Mouse (Mus musculus) lung, embryonic 14.5 days (tissue): Measurements from ENCODE around the gene Trim61. TPM values are rescaled to one million over a fixed set of nuclear protein-coding genes. Genes with fewer than 3 reads are reported as not detected.

Source experiments
- ATAC-seq: fragments of 200-750 bp; cut with Nextera tagmentation; 2 replicates; pipeline ENCODE4 v1.8.0; 2017; ENCODE audit warnings: mild to moderate bottlenecking, moderate TSS enrichment, moderate library complexity; ENCODE audit not compliant: insufficient read depth
- DNase-seq: peaks from one replicate; pipeline ENCODE4 v3.0.0-alpha.2; 2015
- H3K27ac ChIP-seq: fragments of 300-500 bp; sonication (generic); 2 replicates; pipeline ENCODE4 v1.5.1; 2014; ENCODE audit warnings: low read depth, mild to moderate bottlenecking, moderate library complexity
- H3K27me3 ChIP-seq: fragments of 300-500 bp; sonication (generic); 2 replicates; pipeline ENCODE4 v1.6.1; 2014; ENCODE audit warnings: low read length, control low read depth; ENCODE audit not compliant: insufficient read depth
- H3K36me3 ChIP-seq: fragments of 300-500 bp; sonication (generic); 2 replicates; pipeline ENCODE4 v1.6.1; 2014; ENCODE audit warnings: control low read depth; ENCODE audit not compliant: insufficient read depth
- H3K4me1 ChIP-seq: fragments of 300-500 bp; sonication (generic); 2 replicates; pipeline ENCODE4 v1.6.1; 2014; ENCODE audit warnings: antibody characterized with exemption, control low read depth; ENCODE audit not compliant: insufficient read depth
- H3K4me2 ChIP-seq: fragments of 300-500 bp; sonication (generic); 2 replicates; pipeline ENCODE4 v1.6.1; 2014; ENCODE audit warnings: mild to moderate bottlenecking
- H3K4me3 ChIP-seq: fragments of 300-500 bp; sonication (generic); 2 replicates; pipeline ENCODE4 v1.5.1; 2014; ENCODE audit warnings: low read depth, low read length
- H3K9ac ChIP-seq: fragments of 300-500 bp; sonication (generic); 2 replicates; pipeline ENCODE4 v1.6.1; 2014
- H3K9me3 ChIP-seq: fragments of 300-500 bp; sonication (generic); 2 replicates; pipeline ENCODE4 v1.6.1; 2016; ENCODE audit warnings: low read depth, low read length, control low read depth
- CTCF ChIP-seq: IDR thresholded peaks from 2 replicates; pipeline ENCODE4 v1.5.1; 2016; ENCODE audit warnings: antibody characterized with exemption, low read depth
- WGBS: fragments of 180-500 bp; shearing (Covaris S2); extraction: QIAGEN DNeasy Blood & Tissue Kit; methylation state at CpG from one replicate; pipeline ENCODE4 v1.1.7; 2014; 5-methylcytosine and 5-hydroxymethylcytosine counted together
- polyA plus RNA-seq: library from polyadenylated mRNA; unstranded; fragments of >200 nt; fragmentation: Nextera tagmentation; extraction: Ambion mirVana; gene quantifications from 2 replicates; pipeline ENCODE4 v1.2.1, GENCODE M21; 2014

Gene Trim61
- not detected in 2 replicates for polyA plus RNA-seq

- no peak within 1 kb of the TSS for H3K4me3 ChIP-seq
- H3K9me3 ChIP-seq: no peaks in the 10 kb centered on the region
- TF ChIP-seq CTCF: no peak
- H3K9ac ChIP-seq: no peak within 1 kb of the TSS
- DNase-seq (no peak), ATAC-seq (no peak)
- no peak within 1 kb of the TSS for H3K4me2 ChIP-seq
- no peaks in the 10 kb centered on the region for H3K27me3 ChIP-seq
- WGBS: 82% methylated on average over 8 of the region's 8 CpGs
- no peaks in the 10 kb centered on the region for H3K4me1 ChIP-seq
- H3K36me3 ChIP-seq: no peaks in the 10 kb centered on the region
- no peak within 1 kb of the TSS for H3K27ac ChIP-seq
These were observed at the start of gene Trim61, which contains the start of gene Trim60 for GRCm38 (mm10) chr8:65018423-65018822. Gene Trim61, minus strand, starts transcription at chr8:65018523. Gene Trim60, minus strand, starts transcription at chr8:65018584.

- H3K27me3 ChIP-seq: no peaks in the 10 kb centered on the region
- no peak for DNase-seq
- H3K4me2 ChIP-seq: no peak overlapping the region
- no peaks in the 10 kb centered on the region for H3K36me3 ChIP-seq
- H3K9me3 ChIP-seq: no peaks in the 10 kb centered on the region
- H3K4me3 ChIP-seq: no peak overlapping the region
- WGBS: 52% methylated on average over 10 of the region's 10 CpGs
- TF ChIP-seq CTCF: no peak
- H3K4me1 ChIP-seq: no peaks in the 10 kb centered on the region
- no peak overlapping the region for H3K27ac ChIP-seq
- H3K9ac ChIP-seq: no peak overlapping the region
- ATAC-seq: no peak
These were observed 49.6 kb upstream of the Trim61 start for GRCm38 (mm10) chr8:65067694-65068472.

- Histone ChIP-seq H3K4me3 (no peak overlapping the region), H3K4me1 (no peaks in the 10 kb centered on the region), H3K4me2 (no peak overlapping the region), H3K27me3 (no peaks in the 10 kb centered on the region), H3K36me3 (no peaks in the 10 kb centered on the region), H3K9me3 (no peaks in the 10 kb centered on the region), H3K9ac (no peak overlapping the region), H3K27ac (no peak overlapping the region)
- DNase-seq: no peak
- TF ChIP-seq CTCF: no peak
- 80% methylated on average over 4 of the region's 4 CpGs for WGBS
- no peak for ATAC-seq
These were observed 48.7 kb upstream of the Trim61 start for GRCm38 (mm10) chr8:65067031-65067430.

GRCm38 (mm10) chr8:65065622-65066021, 47.3 kb upstream of the Trim61 start:
- DNase-seq (no peak), ATAC-seq (no peak)
- H3K4me2 ChIP-seq: no peak overlapping the region
- 96% methylated on average over 3 of the region's 3 CpGs for whole genome bisulfite sequencing
- H3K27ac ChIP-seq: no peak overlapping the region
- no peak overlapping the region for H3K9ac ChIP-seq
- H3K27me3 ChIP-seq: no peaks in the 10 kb centered on the region
- no peaks in the 10 kb centered on the region for H3K9me3 ChIP-seq
- no peak overlapping the region for H3K4me3 ChIP-seq
- H3K36me3 ChIP-seq: no peaks in the 10 kb centered on the region
- TF ChIP-seq CTCF: no peak
- H3K4me1 ChIP-seq: no peaks in the 10 kb centered on the region

- DNase-seq (no peak), ATAC-seq (no peak)
These were observed 45.7 kb upstream of the Trim61 start for GRCm38 (mm10) chr8:65064071-65064470.

GRCm38 (mm10) chr8:65062195-65062594, 43.9 kb upstream of the Trim61 start:
- no peak overlapping the region for H3K9ac ChIP-seq
- H3K4me1 ChIP-seq: no peaks in the 10 kb centered on the region
- H3K4me3 ChIP-seq: no peak overlapping the region
- ATAC-seq: no peak
- no peak for TF ChIP-seq CTCF
- WGBS: 78% methylated on average over 4 of the region's 4 CpGs
- H3K4me2 ChIP-seq: no peak overlapping the region
- no peaks in the 10 kb centered on the region for H3K36me3 ChIP-seq
- no peaks in the 10 kb centered on the region for H3K9me3 ChIP-seq
- no peak overlapping the region for H3K27ac ChIP-seq
- H3K27me3 ChIP-seq: no peaks in the 10 kb centered on the region
- DNase-seq: no peak

More at GRCm38 (mm10) chr8:65064071-65064470, 45.7 kb upstream of the Trim61 start:
- Histone ChIP-seq H3K9me3 (no peaks in the 10 kb centered on the region), H3K4me3 (no peak overlapping the region), H3K27ac (no peak overlapping the region), H3K4me2 (no peak overlapping the region), H3K27me3 (no peaks in the 10 kb centered on the region), H3K4me1 (no peaks in the 10 kb centered on the region), H3K9ac (no peak overlapping the region), H3K36me3 (no peaks in the 10 kb centered on the region)
- WGBS: 57% methylated on average over 2 of the region's 2 CpGs
- no peak for TF ChIP-seq CTCF

GRCm38 (mm10) chr8:65056722-65057121, 38.4 kb upstream of the Trim61 start:
- H3K36me3 ChIP-seq: no peaks in the 10 kb centered on the region
- H3K4me2 ChIP-seq: no peak overlapping the region
- H3K4me3 ChIP-seq: no peak overlapping the region
- H3K4me1 ChIP-seq: no peaks in the 10 kb centered on the region
- DNase-seq (no peak), ATAC-seq (no peak)
- WGBS: 90% methylated on average over 4 of the region's 4 CpGs
- no peaks in the 10 kb centered on the region for H3K27me3 ChIP-seq
- no peak overlapping the region for H3K27ac ChIP-seq
- no peak overlapping the region for H3K9ac ChIP-seq
- no peaks in the 10 kb centered on the region for H3K9me3 ChIP-seq
- TF ChIP-seq CTCF: no peak
